Mouse (Mus musculus) G1E (cell line): ENCODE measurements around the gene Pla2g4b.

Experiments used
- CTCF ChIP-seq: IDR thresholded peaks from 2 replicates; pipeline ENCODE4 v1.5.1; 2012; ENCODE audit warnings: low read depth, low read length, inconsistent platforms, mixed read lengths
- GATA1 ChIP-seq: IDR thresholded peaks from 2 replicates; pipeline ENCODE4 v1.6.1; 2012; ENCODE audit warnings: borderline replicate concordance, low read length, inconsistent platforms, mixed read lengths
- POLR2AphosphoS5 ChIP-seq: IDR thresholded peaks from 2 replicates; pipeline ENCODE4 v1.6.1; 2012; ENCODE audit warnings: low read depth, low read length, inconsistent platforms; ENCODE audit not compliant: insufficient replicate concordance
- TAL1 ChIP-seq: conservative IDR thresholded peaks from 2 replicates; pipeline ENCODE4 v1.6.1; 2012; ENCODE audit warnings: low read depth, low read length, inconsistent platforms, mixed read lengths

DNA sequence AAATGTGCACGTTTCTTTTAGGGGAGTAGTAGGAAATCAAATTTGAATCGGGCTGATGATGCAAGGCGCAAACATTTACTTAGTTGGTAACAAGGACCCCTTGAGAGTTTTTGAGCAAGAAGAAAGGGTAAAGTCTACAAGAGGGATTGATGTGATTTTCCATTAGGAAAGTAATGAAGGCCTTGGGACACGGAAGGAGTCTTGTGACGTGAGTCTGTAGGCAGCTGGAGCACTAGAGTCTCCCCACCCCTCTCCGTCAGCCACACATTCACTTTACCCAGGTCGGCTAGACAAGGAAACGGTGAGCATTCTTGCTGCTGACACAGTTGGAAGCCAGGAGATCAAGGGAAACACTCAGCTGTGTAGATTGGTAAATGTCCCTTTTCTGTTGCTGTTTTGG is 47.3 kb upstream of the Pla2g4b start:
- no peak for TF ChIP-seq POLR2AphosphoS5
- TF ChIP-seq TAL1: no peak
- no peak for TF ChIP-seq CTCF
- TF ChIP-seq GATA1: no peak
